Mouse (Mus musculus) granulocyte monocyte progenitor cell, adult 5-6 weeks (primary cell): Measurements from ENCODE around the gene Unc13b. TPM values are rescaled to one million over a fixed set of nuclear protein-coding genes. Genes with fewer than 3 reads are reported as not detected.
"Not testable (repeated sequence)": the region's sequence is repeated elsewhere in the genome, so short reads cannot be mapped to it uniquely, and the experiment has no call there.

Experiments used
- ATAC-seq: replicated peaks from 2 replicates; pipeline ENCODE4 v1.8.0; 2016; ENCODE audit warnings: mild to moderate bottlenecking, moderate TSS enrichment, inconsistent platforms; ENCODE audit not compliant: poor library complexity, severe bottlenecking
- total RNA-seq, 2 experiments: library from RNA; stranded (forward) in 1 of 2; stranded (reverse) in 1 of 2; fragments of 200-712, 200-1000 nt in 1 of 2; fragments of >200 nt in 1 of 2; fragmentation: Nextera tagmentation in 1 of 2; gene quantifications; 2 replicates each; pipeline ENCODE4 v1.2.3; 2014 to 2017

Gene Unc13b
- total RNA-seq, 2 experiments from 2014 or later, result 0.57 TPM; not detected in 1

DNA sequence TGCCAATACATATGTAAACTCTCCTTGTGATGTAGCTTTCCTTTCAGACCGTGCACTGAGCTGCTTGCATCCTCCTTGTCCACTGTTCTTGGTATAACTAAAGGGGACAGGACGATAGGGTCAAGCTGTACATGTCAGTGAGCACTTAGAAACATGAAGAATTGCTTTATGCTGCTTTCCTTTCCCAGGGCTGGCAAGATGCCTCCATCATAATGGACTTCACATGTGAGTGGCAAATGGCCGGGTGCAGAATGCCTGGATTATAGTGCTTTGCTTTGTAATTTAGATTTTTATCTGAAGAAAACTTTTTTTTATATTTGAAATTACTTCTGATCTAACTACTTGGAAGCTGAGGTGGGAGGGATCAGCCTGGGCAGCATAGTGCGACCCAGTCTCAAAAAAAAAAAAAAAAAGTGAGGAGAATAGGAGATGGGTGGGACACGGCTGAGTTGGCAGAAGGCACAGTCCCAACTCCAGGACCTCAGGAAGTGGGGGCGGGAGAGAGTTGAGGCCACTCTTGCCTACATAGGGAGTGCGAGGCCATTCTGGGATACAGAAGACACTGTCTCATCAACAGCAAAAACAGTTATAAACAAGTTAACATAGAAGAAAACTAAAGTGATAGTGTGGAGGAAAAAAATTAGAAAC, 19.4 kb downstream of the Unc13b start:
- no peak for ATAC-seq

DNA sequence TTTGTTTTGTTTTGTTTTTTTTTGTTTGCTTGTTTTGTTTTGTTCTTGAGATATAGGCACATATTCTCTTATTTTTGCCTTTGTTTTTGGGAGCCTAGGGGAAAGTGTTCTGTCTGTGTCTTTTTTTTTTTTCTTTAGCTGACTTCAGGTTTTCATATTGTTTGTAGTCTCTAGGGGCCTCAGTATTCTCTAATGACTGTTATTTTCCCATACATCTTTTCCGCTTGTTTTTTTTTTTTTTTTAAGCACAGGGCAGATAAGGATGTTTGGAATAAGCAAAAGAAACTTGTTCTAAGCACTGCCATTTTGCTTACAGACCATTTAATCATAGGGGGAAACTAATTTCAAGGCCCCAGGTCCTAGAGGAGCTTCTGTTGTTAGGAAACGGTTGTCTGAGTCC, 23.7 kb downstream of the Unc13b start:
- ATAC-seq, result no peak

DNA sequence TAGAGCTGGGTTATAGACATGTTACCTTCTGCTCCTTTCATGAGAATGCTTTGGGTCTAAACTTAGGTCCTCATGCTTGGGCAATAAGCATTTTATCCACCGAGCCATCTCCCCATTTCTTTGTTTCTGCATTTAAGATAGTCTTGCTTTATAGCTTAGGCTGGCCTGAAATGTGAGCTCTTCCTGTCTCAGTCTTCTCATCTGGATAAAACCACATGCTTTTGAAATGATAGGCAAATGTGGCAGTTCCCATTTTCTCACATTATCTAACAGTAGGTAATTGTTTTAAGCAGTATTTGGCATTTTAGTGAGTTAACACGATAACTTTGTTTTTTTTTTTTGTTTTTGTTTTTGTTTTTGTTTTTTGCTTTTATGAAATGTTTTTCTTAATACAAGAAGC, 31.2 kb downstream of the Unc13b start:
- no peak for ATAC-seq

DNA sequence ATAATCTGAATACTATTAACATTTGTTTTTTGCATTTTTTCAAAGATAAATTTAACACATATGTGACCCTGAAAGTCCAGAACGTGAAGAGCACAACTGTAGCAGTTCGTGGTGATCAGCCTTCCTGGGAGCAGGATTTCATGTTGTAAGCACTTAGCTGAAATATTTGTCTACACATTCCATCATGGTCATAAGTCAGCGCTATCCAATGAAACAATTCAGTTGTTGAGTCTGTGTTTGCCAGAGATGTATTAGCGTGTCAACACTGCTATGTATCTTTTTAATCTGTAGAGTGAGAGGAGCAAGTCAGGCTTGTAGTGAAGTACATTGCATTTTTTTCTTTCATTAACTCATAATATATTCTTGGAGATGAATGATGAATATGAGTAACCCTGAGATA, 32.4 kb downstream of the Unc13b start:
- ATAC-seq, result no peak

DNA sequence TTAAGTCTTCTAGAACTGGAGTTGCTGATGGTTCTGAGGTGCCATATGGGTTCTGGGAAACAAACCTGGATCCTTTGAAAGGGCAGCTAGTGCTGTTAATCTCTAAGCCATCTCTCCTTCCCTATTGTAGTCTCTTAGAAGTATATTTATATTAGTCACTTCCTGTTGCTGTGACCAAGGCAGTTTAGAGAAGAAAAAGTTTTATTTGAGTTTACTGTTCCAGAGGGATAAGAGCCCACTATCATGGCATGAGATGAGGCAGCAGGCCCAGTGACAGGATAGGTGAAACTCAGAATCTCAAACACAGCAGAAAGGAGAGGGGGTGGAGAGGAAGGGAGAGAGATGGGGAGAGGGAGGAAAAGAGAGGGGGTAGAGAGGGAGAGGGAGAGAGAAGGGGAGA, 54.7 kb downstream of the Unc13b start:
- no peak for ATAC-seq

DNA sequence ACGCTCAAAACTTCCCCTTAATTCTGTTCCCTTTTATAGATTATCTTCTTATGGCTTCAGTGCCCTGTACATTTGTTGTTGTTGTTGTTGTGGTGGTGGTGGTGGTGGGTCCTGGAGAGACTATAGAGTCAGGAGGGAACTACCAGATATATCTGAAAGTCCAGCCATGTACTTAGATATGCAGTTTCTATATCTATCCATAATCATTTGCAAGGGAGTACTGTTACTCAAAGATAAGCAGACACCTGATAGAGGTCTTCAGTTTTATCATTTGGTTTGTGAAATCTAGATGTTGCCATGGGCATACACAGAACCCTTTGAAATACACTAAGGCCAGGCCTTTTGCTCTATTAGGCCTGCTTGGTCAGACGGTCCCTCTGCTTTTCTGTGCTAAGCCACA, 55.8 kb downstream of the Unc13b start:
- ATAC-seq, result no peak

DNA sequence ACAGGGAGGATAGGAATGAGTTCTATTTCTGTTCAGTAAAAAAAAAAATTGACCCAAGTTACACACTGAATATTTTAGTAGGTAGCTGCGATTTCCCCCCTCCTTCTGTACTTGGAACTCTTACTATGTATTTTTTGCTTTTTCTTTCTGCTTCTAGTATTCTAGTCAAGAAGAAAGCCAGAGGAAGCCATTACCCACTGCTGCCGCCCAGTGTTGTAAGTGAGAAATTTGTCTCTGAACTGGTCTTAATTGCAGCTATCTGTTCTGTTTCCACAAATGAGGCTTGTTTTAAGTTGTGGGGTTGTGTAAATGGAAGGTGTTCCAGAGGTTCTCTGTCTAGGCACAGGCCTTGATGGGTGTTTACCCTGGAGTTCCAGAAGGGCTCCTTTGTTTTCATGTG, 56.2 kb downstream of the Unc13b start:
- ATAC-seq, result no peak

DNA sequence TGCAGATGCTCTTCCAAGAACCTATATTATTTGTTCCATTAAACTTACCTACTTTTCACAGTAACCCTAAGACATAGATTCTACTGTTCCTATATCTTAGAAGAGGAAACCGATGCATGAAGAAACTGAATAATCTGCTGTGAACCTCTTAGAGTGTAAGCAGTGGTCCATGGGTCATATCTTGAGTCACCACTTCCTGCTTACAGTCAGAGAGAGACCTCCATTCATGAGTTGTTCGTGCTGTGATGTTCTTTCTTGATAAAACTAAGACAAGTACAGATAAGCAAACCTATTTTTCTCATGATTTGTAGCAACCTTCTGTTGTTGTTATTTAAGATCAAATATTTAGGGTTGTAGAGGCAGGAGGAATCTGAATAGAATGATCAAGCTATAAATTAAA, 57.5 kb downstream of the Unc13b start:
- ATAC-seq, result no peak

DNA sequence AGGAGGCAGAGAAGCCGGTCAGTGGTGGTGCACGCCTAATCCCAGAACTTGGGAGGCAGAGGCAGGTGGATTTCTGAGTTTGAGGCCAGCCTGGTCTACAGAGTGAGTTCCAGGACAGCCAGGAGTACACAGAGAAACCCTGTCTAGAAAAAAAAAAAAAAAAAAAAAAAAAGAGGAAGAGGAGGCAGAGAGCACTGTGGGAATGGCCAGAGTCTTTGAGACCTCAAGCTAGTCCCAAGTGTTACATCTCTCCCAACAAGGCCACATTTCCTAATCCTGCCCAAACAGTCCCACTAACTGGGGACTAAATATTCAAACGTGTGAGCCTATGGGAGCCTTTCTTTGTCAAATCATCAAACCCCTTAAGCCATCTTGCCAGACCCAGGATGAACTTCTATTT, 71.0 kb downstream of the Unc13b start:
- ATAC-seq, result no peak

DNA sequence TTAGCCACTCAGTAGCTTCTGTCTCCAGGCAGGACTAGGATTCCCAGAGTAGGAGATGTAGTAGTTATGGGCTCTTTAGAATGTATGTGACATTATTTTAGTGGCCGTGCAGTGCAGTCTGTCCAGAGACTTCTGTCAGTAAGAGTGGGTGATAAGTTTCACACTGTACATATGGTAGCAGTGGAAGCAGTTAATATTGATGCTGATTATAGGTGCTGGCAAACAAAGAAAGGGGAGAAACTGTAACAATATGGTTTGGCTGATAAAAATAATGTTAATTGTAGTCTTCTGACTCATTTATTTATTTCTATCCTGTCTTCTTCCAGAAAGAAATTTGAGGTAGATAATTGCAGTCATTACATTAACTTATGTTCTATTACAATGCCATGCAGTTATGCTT, 83.9 kb downstream of the Unc13b start:
- no peak for ATAC-seq

DNA sequence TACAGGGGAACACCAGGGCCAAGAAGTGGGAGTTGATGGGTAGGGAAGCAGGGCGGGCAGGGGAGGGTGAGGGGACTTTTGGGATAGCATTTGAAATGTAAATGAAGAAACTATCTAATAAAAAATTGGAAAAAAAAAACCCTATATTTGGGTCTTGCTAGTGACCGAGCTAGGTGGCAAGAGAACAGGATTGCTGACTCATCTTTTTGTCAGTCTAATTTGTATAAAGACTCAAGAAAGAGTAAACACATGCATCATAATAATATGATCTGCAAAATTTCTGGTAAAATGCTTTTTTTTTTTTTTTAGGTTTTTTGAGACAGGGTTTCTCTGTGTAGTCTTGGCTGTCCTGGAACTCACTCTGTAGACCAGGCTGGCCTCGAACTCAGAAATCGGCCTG, 93.7 kb downstream of the Unc13b start:
- ATAC-seq, result not testable (repeated sequence)

DNA sequence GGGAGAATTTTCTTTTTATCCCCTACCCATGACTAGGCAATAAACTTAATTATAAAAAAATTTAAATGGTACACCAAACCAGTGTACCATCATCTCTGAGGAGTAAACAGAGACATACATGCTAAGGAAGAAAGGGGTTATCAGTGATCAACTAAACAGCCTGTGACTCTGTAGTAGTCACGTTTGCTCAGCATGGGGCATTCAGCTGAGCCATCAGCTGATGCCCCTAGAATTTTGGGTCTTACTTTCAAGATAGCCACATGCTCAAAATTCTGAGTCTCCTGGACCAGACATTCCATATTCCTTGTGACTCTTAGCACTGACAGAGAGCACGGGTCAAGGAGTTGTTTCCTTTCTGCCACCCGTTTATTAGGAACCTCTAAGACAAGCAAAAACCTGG, 101.3 kb downstream of the Unc13b start:
- no peak for ATAC-seq

DNA sequence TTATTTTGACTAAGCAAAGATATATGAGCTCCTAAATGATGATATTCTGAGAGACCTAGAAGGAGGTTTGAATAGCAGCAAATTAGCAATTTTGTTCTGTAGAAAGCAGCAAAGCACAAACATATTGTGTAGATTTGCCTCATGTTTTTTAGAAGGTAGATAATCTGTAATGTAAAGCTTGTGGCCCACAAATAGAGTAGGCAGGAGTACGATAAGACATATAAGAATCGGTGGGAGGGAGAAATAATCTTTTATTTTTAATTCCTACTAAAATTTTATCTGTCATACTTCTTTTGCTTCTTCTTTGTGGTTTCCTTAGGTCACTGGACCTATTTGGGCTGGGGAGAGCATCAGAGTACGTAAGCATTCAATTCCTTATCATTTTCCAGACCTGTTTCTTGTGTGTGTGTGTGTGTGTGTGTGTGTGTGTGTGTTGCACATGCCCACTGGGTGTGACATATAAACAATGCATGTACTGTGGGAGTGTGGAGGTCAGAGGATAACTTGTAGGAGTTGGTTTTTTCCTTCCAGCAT, 102.4 kb downstream of the Unc13b start:
- no peak for ATAC-seq

DNA sequence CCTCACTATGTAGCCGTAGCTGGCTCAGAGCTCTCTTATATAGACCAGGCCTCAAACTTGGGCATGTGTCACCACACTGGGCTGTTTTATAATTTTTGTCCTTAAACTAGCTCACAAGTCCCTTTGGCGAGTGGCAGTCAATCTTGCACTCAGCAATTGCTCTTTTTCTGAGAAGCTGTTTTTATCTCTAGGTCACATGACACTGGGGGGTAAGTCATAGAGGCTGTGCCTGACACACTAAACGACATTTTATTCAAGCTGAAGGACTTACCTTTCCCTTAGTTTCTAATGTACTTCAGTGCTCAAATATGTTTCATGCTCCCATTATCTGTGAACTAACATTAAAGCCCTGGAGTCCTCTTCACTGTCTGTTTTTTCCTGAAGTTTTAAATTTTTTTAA, 104.5 kb downstream of the Unc13b start:
- ATAC-seq, result no peak

DNA sequence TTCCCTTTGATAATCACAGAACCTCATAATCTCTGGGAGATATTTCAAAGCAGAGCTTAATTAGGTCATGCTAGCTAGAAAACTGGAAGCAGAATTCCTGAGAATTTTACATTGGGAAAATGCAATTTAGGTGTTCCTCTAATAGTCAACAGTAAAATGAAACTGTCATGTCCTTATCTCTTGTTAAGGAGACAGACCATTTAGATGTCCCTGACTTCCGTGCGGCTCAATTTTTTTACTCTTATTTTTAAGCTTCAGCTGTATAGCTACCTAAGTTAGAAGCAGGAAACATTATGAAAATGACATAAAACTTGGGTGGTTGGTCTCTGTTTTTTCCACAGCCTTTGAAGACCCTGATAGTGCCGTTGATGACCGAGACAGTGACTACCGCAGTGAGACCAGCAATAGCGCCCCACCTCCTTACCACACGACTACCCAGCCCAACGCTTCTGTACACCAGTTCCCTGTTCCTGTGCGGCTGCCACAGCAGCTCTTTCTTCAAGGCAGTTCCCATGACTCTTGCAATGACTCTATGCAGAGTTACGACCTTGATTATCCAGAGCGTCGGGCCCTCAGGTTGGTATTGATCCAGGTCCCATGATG, 106.8 kb downstream of the Unc13b start:
- no peak for ATAC-seq

DNA sequence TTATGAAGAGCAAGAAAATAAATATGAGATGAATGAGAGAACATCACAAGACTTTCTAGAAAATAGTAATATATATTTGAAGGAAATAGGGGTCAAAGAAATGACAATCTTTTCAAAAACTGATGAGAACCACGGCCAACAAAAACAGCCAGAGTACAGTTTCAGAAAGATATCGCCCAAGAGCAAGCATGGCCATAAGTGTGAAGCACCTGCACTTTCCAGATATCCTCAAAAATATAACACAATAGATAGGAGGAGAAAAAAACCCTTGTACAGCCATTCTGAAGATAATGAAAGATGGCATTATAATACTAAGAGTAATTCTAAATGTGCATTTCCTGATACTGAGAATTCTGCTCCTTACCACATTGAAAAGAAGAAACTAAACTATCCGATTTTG, 111.3 kb downstream of the Unc13b start:
- ATAC-seq, result no peak

DNA sequence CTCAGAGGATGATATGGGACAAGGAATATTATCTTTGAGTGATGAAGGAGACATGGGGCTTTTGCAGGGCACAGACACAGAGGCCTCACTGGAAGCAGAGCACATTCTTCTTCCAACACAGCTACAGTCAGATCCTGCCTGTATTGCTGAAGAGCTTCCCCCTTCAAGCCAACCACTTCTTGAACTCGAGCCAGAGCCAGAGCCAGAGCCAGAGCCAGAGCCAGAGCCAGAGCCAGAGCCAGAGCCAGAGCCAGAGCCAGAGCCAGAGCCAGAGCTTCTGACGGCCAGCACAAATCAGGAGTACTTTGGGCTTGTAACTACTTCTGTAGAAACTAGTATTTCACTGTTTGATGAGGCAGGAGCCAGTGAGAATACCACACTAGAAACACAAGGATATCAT, 118.4 kb downstream of the Unc13b start:
- no peak for ATAC-seq

DNA sequence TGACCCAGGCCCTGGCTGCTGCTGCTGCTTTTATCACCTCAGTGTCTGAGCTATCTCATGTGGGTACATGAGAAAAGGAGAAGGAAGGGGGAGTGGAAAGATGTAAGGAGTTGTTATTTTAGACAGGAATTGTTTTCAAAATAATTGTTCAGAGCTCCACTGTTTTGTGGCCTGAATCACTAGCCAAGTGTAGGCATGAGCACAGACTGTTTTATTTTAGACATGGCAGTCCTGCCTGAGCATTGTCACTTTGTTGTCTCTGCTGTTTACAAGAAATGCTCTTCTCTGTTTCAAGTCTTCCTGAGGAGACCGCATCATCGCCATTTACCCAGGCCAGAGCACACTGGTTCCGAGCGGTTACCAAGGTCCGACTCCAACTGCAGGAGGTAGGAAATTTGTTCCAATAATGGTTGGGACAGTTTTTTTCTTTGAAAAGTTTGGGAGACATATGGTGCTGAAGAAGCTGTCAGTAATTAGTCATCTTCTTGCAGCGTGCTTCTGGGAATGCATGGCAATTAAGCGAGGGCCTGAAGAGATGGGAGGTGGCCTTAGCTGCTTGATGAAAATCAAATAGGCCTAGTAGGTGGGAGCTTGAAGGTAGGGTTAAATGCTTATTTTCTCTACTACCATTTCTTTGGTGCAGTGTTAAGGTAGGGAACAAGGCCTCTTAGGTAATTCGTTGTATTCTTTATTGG, 123.9 kb downstream of the Unc13b start:
- no peak for ATAC-seq

DNA sequence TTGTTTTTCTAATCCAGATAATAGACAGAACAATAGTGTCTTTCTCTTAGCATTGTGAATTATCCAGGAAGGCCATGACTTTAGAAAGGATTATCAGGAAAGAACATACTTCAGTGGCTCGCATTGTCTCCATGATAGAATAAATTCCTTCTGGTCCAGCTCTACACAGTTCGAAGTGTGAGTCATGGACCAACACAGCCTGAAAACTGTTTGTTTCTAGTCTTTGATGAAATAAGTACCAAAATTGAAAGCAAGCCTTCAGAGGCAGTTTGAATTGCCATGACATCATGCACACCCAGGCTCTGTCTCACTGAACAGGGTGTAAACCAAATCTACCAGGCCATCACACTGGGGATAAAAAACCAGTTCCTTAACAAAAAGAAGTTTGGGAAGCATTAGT, 128.7 kb downstream of the Unc13b start:
- ATAC-seq, result no peak

DNA sequence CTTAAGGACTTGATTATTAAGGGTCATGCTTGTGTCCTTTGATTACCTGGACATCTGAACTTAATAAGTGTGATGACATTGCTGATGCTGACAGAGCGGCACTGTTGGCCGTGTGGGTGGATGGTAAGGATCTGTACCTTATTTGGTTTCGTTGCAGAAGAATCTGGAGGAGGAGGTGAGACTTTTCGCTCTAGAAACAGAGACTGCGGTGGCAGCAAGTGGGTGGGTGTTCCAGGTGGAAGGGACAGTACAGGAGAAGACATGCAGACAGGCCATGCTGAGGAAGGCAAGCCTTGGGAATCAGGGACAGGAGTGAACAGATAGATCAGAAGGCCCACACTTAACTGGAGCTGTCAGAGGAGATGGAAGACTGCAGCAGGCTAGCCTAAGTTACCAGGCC, 130.6 kb downstream of the Unc13b start:
- ATAC-seq, result no peak

DNA sequence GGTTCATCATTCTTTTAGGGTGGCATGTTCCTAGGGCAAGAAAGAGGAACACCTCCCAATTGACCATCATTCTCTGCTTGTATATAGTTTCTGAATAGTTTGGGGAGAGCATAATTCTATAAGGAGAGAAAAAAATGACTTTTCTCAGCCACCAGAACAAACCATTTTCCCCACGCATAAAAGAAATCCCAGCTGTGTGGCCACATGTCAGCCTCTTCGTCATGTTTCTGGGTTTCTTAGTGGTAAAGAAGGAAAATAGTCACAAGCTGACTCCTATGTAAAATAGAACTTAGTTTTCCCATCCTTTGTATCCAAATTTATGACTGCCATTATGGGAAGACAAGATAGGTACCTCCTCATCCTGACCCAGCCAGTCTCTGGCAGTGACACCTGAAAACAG, 146.2 kb downstream of the Unc13b start:
- no peak for ATAC-seq

DNA sequence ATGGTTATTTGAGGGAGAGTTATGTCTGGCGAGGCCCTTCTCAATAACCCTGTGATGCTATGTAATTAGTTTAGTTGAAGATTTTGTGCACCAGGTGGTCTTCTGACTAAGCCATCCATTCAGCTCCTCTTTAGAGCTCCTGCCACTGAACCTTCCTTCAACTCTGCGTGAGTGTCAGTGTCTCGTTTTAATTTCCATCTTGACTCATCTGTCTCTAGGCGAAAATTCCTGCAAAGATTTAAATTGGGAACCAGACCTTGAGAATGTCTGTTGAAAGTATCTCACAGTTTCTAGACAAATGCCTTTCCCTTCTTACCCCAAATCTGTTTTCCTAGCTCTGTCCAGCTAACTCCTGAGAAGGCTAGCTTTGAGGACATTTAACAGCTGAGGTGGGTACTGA, 146.8 kb downstream of the Unc13b start:
- ATAC-seq, result no peak
